Mouse (Mus musculus): ENCODE results near the gene Lig3. TPM values are rescaled to one million over a fixed set of nuclear protein-coding genes. Genes with fewer than 3 reads are reported as not detected.

Gene Lig3
- polyA plus RNA-seq, 1 experiment from 2014 or later: 29.1 TPM

- Histone ChIP-seq H3K27me3 (replicated peaks) (no peaks in the 10 kb centered on the region), H3K9ac (no peak overlapping the region), H3K36me3 (replicated peaks) (no peaks in the 10 kb centered on the region), H3K9me3 (no peaks in the 10 kb centered on the region), H3K27ac (no peak overlapping the region), H3K4me3 (no peak overlapping the region), H3K4me1 (0 out of 2 replicates have a peak, but pooled peaks cover 11% of the 10 kb centered on the region), H3K4me2 (no peak overlapping the region)
- WGBS: 83% methylated on average over 10 of the region's 10 CpGs
- ATAC-seq (replicated peaks): no peak
Measured at GRCm38 (mm10) chr11:82852540-82852939, 71.6 kb downstream of the Lig3 start.

GRCm38 (mm10) chr11:82852958-82853357 is 72.0 kb downstream of the Lig3 start:
- ATAC-seq (replicated peaks): no peak
- Histone ChIP-seq H3K4me3 (no peak overlapping the region), H3K9ac (no peak overlapping the region), H3K4me2 (no peak overlapping the region), H3K4me1 (0 out of 2 replicates have a peak, but pooled peaks cover 11% of the 10 kb centered on the region), H3K36me3 (replicated peaks) (no peaks in the 10 kb centered on the region), H3K27ac (no peak overlapping the region), H3K9me3 (no peaks in the 10 kb centered on the region), H3K27me3 (replicated peaks) (no peaks in the 10 kb centered on the region)
- 90% methylated on average over 7 of the region's 7 CpGs for WGBS

Other genes starting within 250 kb of the Lig3 start
- 0.11 and 0.56 TPM in 2 replicates for gene Cct6b, start 16.8 kb upstream of the Lig3 start, polyA plus RNA-seq (2015; fragmentation: Nextera tagmentation; extraction: Ambion mirVana)
- gene Zfp830, start 16.8 kb upstream of the Lig3 start, polyA plus RNA-seq (2015; fragmentation: Nextera tagmentation; extraction: Ambion mirVana): 28.3 and 31.9 TPM in 2 replicates
- 4.1 and 4.6 TPM in 2 replicates for gene Rffl, start 90.1 kb downstream of the Lig3 start, polyA plus RNA-seq (2015; fragmentation: Nextera tagmentation; extraction: Ambion mirVana)
- gene Rad51d, start 109.5 kb downstream of the Lig3 start, polyA plus RNA-seq (2015; fragmentation: Nextera tagmentation; extraction: Ambion mirVana): 12.1 and 13.9 TPM in 2 replicates
- gene Fndc8, start 111.0 kb downstream of the Lig3 start, polyA plus RNA-seq (2015; fragmentation: Nextera tagmentation; extraction: Ambion mirVana): 0.78 and 1.2 TPM in 2 replicates
- 33.8 and 36.8 TPM in 2 replicates for gene Nle1, start 127.3 kb downstream of the Lig3 start, polyA plus RNA-seq (2015; fragmentation: Nextera tagmentation; extraction: Ambion mirVana)
- gene Unc45b, start 129.4 kb downstream of the Lig3 start, polyA plus RNA-seq (2015; fragmentation: Nextera tagmentation; extraction: Ambion mirVana): 1.3 and 2.0 TPM in 2 replicates
- gene Slfn5, start 170.2 kb downstream of the Lig3 start, polyA plus RNA-seq (2015; fragmentation: Nextera tagmentation; extraction: Ambion mirVana): 1.4 and 1.8 TPM in 2 replicates
- gene Slfn9, start 210.7 kb downstream of the Lig3 start, polyA plus RNA-seq (2015; fragmentation: Nextera tagmentation; extraction: Ambion mirVana): 1.9 and 2.2 TPM in 2 replicates
- 0.26 and 0.27 TPM in 2 replicates for gene Slfn8, start 239.7 kb downstream of the Lig3 start, polyA plus RNA-seq (2015; fragmentation: Nextera tagmentation; extraction: Ambion mirVana)

Data from midbrain, embryonic 15.5 days (tissue).